ENCODE assay signal across 8 mouse cellular contexts in genomic region chr6:122820799-122821650, GRCm38 (mm10). TPM values are rescaled to one million over a fixed set of nuclear protein-coding genes. Genes with fewer than 3 reads are reported as not detected.
DNase-seq lines count a peak whose midpoint lies in the region; ATAC-seq and TF ChIP-seq lines count a peak whose summit lies in the region.

No protein-coding gene starts in this region.

- no peaks in the 10 kb centered on the region for H3K27me3 ChIP-seq in forebrain, embryonic 16.5 days (replicated peaks; ENCODE audit: control insufficient read depth, insufficient read depth, low read length)
- H3K27me3 ChIP-seq in midbrain, embryonic 14.5 days (ENCODE audit: control insufficient read depth, insufficient read depth, low read length): no peaks in the 10 kb centered on the region

- peaks cover 30% of the 10 kb centered on the region for H3K4me1 ChIP-seq in forebrain, embryonic 16.5 days (replicated peaks; ENCODE audit: control insufficient read depth, insufficient read depth, low read length)
- peaks cover 30% of the 10 kb centered on the region for H3K4me1 ChIP-seq in midbrain, embryonic 14.5 days (ENCODE audit: control insufficient read depth, insufficient read depth, low read length)

- peak overlapping the region; percentile 93 for H3K9ac ChIP-seq in forebrain, embryonic 16.5 days (replicated peaks; ENCODE audit: low read depth, low read length)
- H3K9ac ChIP-seq in midbrain, embryonic 14.5 days (replicated peaks; ENCODE audit: low read length): peak overlapping the region; percentile 96

- peak overlapping the region; percentile 65 for H3K4me3 ChIP-seq in left cerebral cortex, adult 2 months
- peak overlapping the region; percentile 92 for H3K4me3 ChIP-seq in forebrain, embryonic 16.5 days (replicated peaks; ENCODE audit: low read length)
- H3K4me3 ChIP-seq in midbrain, embryonic 14.5 days (replicated peaks; ENCODE audit: low read depth, low read length): peak overlapping the region; percentile 95

- peak overlapping the region; percentile 86 for H3K4me2 ChIP-seq in forebrain, embryonic 16.5 days (ENCODE audit: low read length)
- peak overlapping the region; percentile 66 for H3K4me2 ChIP-seq in midbrain, embryonic 14.5 days (ENCODE audit: low read length)

- no peaks in the 10 kb centered on the region for H3K9me3 ChIP-seq in forebrain, embryonic 16.5 days (ENCODE audit: control insufficient read depth, low read length)
- H3K9me3 ChIP-seq in midbrain, embryonic 14.5 days (ENCODE audit: control insufficient read depth, low read length): no peaks in the 10 kb centered on the region

- no peaks in the 10 kb centered on the region for H3K36me3 ChIP-seq in forebrain, embryonic 16.5 days (ENCODE audit: control insufficient read depth, insufficient read depth)
- no peaks in the 10 kb centered on the region for H3K36me3 ChIP-seq in midbrain, embryonic 14.5 days (ENCODE audit: control insufficient read depth, insufficient read depth, low read length)

- WGBS in forebrain, embryonic 16.5 days: 17% methylated on average over 15 of the region's 15 CpGs
- 18% methylated on average over 15 of the region's 15 CpGs for WGBS in midbrain, embryonic 14.5 days

- no peak for ATAC-seq in forebrain, embryonic 16.5 days
- ATAC-seq in midbrain, embryonic 14.5 days (ENCODE audit: low FRiP score, low TSS enrichment): no peak; the same call in 1 of the 2 replicates

- no peak for TF ChIP-seq CTCF in left cerebral cortex, adult 2 months (IDR thresholded peaks at IDR 0.05)

- intact Hi-C loops in left cerebral cortex, adult 2 months (cut with DNase I): no loop called here

- no peak overlapping the region for H3K27ac ChIP-seq in left cerebral cortex, adult 2 months
- no peak overlapping the region for H3K27ac ChIP-seq in forebrain, embryonic 16.5 days (ENCODE audit: low read length)
- no peak overlapping the region for H3K27ac ChIP-seq in midbrain, embryonic 14.5 days (replicated peaks; ENCODE audit: low read depth, low read length)

- no peak for DNase-seq in left cerebral cortex, adult 2 months (ENCODE audit: extremely low spot score in 1 of 2, low spot score in 2 of 2)
- no peak for DNase-seq in left cerebral cortex, adult 9 months (ENCODE audit: low spot score in 2 of 2)
- peak; percentile 32 for DNase-seq in kidney, postnatal 10 days
- DNase-seq in midbrain, embryonic 14.5 days: peak; percentile 16
- DNase-seq in right cerebral cortex, adult 18-20 months: no peak
- DNase-seq in adrenal gland, postnatal 10 days: no peak
- no peak for DNase-seq in adrenal gland, postnatal 4 days (ENCODE audit: low spot score in 2 of 2)

RNA-seq across cellular contexts. Expression of gene Foxj2, which starts 1.3 kb away (rescaled TPM):
- 10 to 100 TPM; 28.4 to 29.2 TPM for total RNA-seq in left cerebral cortex, adult 2 months (2021)
- 8.1 and 8.5 TPM in 2 replicates for polyA plus RNA-seq in forebrain, embryonic 16.5 days (2015; fragmentation: Nextera tagmentation; extraction: Ambion mirVana)
- 9.0 and 10.1 TPM in 2 replicates for polyA plus RNA-seq in midbrain, embryonic 14.5 days (2014; fragmentation: Nextera tagmentation; extraction: Ambion mirVana)
- total RNA-seq in adrenal gland, postnatal 10 days (2021): 10 to 100 TPM; 16.7 to 18.5 TPM
- total RNA-seq in adrenal gland, postnatal 4 days (2021): 10 to 100 TPM; 21.3 to 22.1 TPM

RNA-seq across cellular contexts. Expression of gene Slc2a3, which starts 19.6 kb away (rescaled TPM):
- total RNA-seq in left cerebral cortex, adult 2 months (2021): 100 to 1,000 TPM; 111 to 128 TPM
- polyA plus RNA-seq in forebrain, embryonic 16.5 days (2015; fragmentation: Nextera tagmentation; extraction: Ambion mirVana): 25.9 and 33.7 TPM in 2 replicates
- polyA plus RNA-seq in midbrain, embryonic 14.5 days (2014; fragmentation: Nextera tagmentation; extraction: Ambion mirVana): 21.7 and 28.4 TPM in 2 replicates
- 10 to 100 TPM; 10.1 to 12.9 TPM for total RNA-seq in adrenal gland, postnatal 10 days (2021)
- total RNA-seq in adrenal gland, postnatal 4 days (2021): 10 to 100 TPM; 17.4 to 17.8 TPM

RNA-seq across cellular contexts. Expression of gene C3ar1, which starts 34.9 kb away (rescaled TPM):
- under 1 TPM; 0.47 to 0.75 TPM for total RNA-seq in left cerebral cortex, adult 2 months (2021)
- polyA plus RNA-seq in forebrain, embryonic 16.5 days (2015; fragmentation: Nextera tagmentation; extraction: Ambion mirVana): 1.0 and 1.8 TPM in 2 replicates
- polyA plus RNA-seq in midbrain, embryonic 14.5 days (2014; fragmentation: Nextera tagmentation; extraction: Ambion mirVana): 0.62 and 2.0 TPM in 2 replicates
- 1 to 10 TPM; 1.7 to 2.2 TPM for total RNA-seq in adrenal gland, postnatal 10 days (2021)
- total RNA-seq in adrenal gland, postnatal 4 days (2021): 1 to 10 TPM; 2.6 to 3.2 TPM

RNA-seq across cellular contexts. Expression of gene Necap1, which starts 53.2 kb away (rescaled TPM):
- 100 to 1,000 TPM; 171 to 192 TPM for total RNA-seq in left cerebral cortex, adult 2 months (2021)
- 132 and 139 TPM in 2 replicates for polyA plus RNA-seq in forebrain, embryonic 16.5 days (2015; fragmentation: Nextera tagmentation; extraction: Ambion mirVana)
- polyA plus RNA-seq in midbrain, embryonic 14.5 days (2014; fragmentation: Nextera tagmentation; extraction: Ambion mirVana): 119 and 135 TPM in 2 replicates
- total RNA-seq in adrenal gland, postnatal 10 days (2021): 10 to 100 TPM; 44.8 to 45.8 TPM
- total RNA-seq in adrenal gland, postnatal 4 days (2021): 10 to 100 TPM; 46.4 to 51.4 TPM

Comparison
In these comparisons a context has a peak if more than half of its experiments do, and no peak if none do; other contexts are left out.
1. DNase-seq: peak in kidney, postnatal 10 days (single experiment) and midbrain, embryonic 14.5 days (single experiment); none in left cerebral cortex, adult 2 months (0 of 2), left cerebral cortex, adult 9 months (0 of 2), right cerebral cortex, adult 18-20 months (single experiment), adrenal gland, postnatal 10 days (single experiment) and adrenal gland, postnatal 4 days (0 of 2).
2. RNA of gene Slc2a3, which starts 19.6 kb away (total RNA-seq): 111 to 128 TPM in left cerebral cortex, adult 2 months; 17.4 to 17.8 TPM in adrenal gland, postnatal 4 days and 10.1 to 12.9 TPM in adrenal gland, postnatal 10 days; every median in the first group is over 4 times any median in the second.
3. Peak in every context shown above with its lines, with median percentiles within 50 percentile points of each other: H3K4me3 ChIP-seq.